ENCODE assay signal across 8 mouse cellular contexts in genomic region chr7:49522411-49523114, GRCm38 (mm10).
DNase-seq lines count a peak whose midpoint lies in the region; ATAC-seq lines count a peak whose summit lies in the region.

No protein-coding gene starts in this region.

- peak overlapping the region; percentile 39 for H3K9ac ChIP-seq in lung, embryonic 15.5 days
- no peak overlapping the region for H3K9ac ChIP-seq in stomach, embryonic 14.5 days (replicated peaks; ENCODE audit: low read depth, low read length)

- ATAC-seq in lung, embryonic 15.5 days (ENCODE audit: borderline replicate concordance, extremely low read depth, low FRiP score, low TSS enrichment), result peak; percentile 81
- ATAC-seq in stomach, embryonic 14.5 days (ENCODE audit: insufficient number of reproducible peaks, insufficient read depth, low FRiP score, low read depth), result peak; percentile 74

- 1% methylated on average over 24 of the region's 24 CpGs for WGBS in lung, embryonic 15.5 days
- WGBS in stomach, embryonic 14.5 days, result 4% methylated on average over 24 of the region's 24 CpGs

- DNase-seq in gastrocnemius, postnatal 25 days, result peak; percentile 10
- no peak for DNase-seq in gastrocnemius, postnatal 14 days
- DNase-seq in adrenal gland, postnatal 36 days, result peak; percentile 44 to 72
- peak; percentile 21 for DNase-seq in heart, adult 8-10 months (ENCODE audit: low spot score)
- DNase-seq in kidney, adult 18-20 months, result peak; percentile 75
- DNase-seq in thymus, postnatal 14 days, result no peak

- no peaks in the 10 kb centered on the region for H3K36me3 ChIP-seq in lung, embryonic 15.5 days
- no peaks in the 10 kb centered on the region for H3K36me3 ChIP-seq in stomach, embryonic 14.5 days (ENCODE audit: control insufficient read depth, insufficient read depth, low read length)

- intact Hi-C loops in gastrocnemius, postnatal 14 days (cut with DNase I; ENCODE audit: low total_unique reads), result no loop called here

- peaks cover 71% of the 10 kb centered on the region for H3K4me1 ChIP-seq in lung, embryonic 15.5 days
- H3K4me1 ChIP-seq in stomach, embryonic 14.5 days (ENCODE audit: control insufficient read depth, insufficient read depth, low read length), result peaks cover 28% of the 10 kb centered on the region

- H3K27me3 ChIP-seq in lung, embryonic 15.5 days, result no peaks in the 10 kb centered on the region
- H3K27me3 ChIP-seq in stomach, embryonic 14.5 days (ENCODE audit: control insufficient read depth, insufficient read depth, low read length), result no peaks in the 10 kb centered on the region

- H3K4me2 ChIP-seq in lung, embryonic 15.5 days, result peak overlapping the region; percentile 62
- H3K4me2 ChIP-seq in stomach, embryonic 14.5 days (replicated peaks; ENCODE audit: low read depth, low read length), result peak overlapping the region; percentile 41

- peak overlapping the region; percentile 42 for H3K4me3 ChIP-seq in lung, embryonic 15.5 days
- H3K4me3 ChIP-seq in stomach, embryonic 14.5 days (ENCODE audit: low read depth, low read length), result peak overlapping the region; percentile 25

- H3K27ac ChIP-seq in lung, embryonic 15.5 days, result peak overlapping the region; percentile 80
- peak overlapping the region; percentile 48; the same call in 1 of the 2 replicates for H3K27ac ChIP-seq in stomach, embryonic 14.5 days (ENCODE audit: low read length)

- H3K9me3 ChIP-seq in lung, embryonic 15.5 days, result no peaks in the 10 kb centered on the region
- H3K9me3 ChIP-seq in stomach, embryonic 14.5 days (ENCODE audit: control insufficient read depth, low read depth, low read length), result no peaks in the 10 kb centered on the region

Comparison
In these comparisons a context has a peak if more than half of its experiments do, and no peak if none do; other contexts are left out.
1. DNase-seq: peak in gastrocnemius, postnatal 25 days (single experiment), adrenal gland, postnatal 36 days (2 of 2), heart, adult 8-10 months (single experiment) and kidney, adult 18-20 months (single experiment); none in gastrocnemius, postnatal 14 days (single experiment) and thymus, postnatal 14 days (single experiment).